Mouse (Mus musculus) subcutaneous adipose tissue, adult 2 months (tissue): Measurements from ENCODE around the gene Dnajb7. TPM values are rescaled to one million over a fixed set of nuclear protein-coding genes. Genes with fewer than 3 reads are reported as not detected.

Experiments used
- polyA plus RNA-seq: library from polyadenylated mRNA; depleted of rRNA; stranded (reverse); fragments of >200 nt; gene quantifications from 2 replicates; pipeline ENCODE4 v1.2.3, GENCODE M21; 2012; ENCODE audit warnings: low replicate concordance; rRNA removed

Gene Dnajb7
- polyA plus RNA-seq, result not detected in 2 replicates

DNA sequence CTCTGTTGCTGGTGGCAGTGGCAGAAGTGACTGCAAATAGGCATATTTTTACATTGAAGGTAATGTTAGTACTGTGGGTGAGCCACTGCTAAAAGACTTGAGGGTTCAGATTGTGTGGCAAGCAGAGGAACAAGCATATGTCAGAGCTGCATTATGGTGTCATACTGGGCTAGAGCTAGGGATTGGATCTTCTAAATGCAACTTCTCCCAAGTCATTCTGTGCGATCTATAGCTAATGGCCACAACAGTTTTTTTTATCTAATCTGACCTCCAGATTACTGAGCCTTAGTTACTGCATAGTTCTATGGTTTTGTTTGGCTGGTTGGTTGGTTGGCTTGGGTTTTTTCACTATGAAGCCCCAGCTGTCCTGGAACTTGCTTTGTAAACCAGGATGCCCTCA lies at the start of gene Dnajb7:
Gene Dnajb7, minus strand, starts transcription at position 101 of the 400 bp plus-strand sequence.

DNA sequence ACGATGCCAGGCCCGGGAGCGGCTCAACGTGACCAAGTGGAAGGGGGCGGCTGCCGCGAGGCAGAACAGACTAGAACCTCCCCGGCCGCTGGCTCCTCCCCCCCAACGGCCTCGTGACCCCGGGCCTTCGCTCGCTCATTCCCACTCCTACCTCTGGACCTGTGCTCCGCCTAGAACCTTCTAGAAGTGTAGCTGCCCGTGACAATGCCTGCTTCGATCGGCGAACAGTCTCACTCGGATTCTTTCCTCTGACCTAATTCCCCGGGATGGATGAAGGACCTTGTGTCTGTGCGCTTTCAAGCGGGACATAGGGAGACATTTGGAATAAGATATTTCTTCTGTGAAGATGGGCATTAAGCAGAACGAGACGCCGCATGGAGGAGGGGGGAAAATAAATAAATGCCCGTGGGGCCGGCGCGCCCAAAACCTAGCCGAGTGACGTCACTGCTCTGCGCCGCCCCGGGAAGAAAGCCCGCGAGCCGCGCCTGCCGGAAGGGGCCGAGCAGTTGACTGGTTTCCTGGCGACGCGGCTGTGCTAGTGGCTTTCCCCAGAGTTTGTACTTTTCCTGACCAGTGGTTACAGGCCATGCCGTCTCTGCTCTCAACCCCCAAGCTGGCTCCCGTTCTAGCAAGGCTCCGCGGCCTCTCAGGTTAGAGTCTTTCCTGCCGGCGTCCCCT lies 8.3 kb downstream of the Dnajb7 start, which contains the start of the genes St13 and Xpnpep3:
Gene St13, minus strand, starts transcription at position 440 of the 678 bp plus-strand sequence.
Gene Xpnpep3, plus strand, starts transcription at position 501 of the 678 bp plus-strand sequence.

DNA sequence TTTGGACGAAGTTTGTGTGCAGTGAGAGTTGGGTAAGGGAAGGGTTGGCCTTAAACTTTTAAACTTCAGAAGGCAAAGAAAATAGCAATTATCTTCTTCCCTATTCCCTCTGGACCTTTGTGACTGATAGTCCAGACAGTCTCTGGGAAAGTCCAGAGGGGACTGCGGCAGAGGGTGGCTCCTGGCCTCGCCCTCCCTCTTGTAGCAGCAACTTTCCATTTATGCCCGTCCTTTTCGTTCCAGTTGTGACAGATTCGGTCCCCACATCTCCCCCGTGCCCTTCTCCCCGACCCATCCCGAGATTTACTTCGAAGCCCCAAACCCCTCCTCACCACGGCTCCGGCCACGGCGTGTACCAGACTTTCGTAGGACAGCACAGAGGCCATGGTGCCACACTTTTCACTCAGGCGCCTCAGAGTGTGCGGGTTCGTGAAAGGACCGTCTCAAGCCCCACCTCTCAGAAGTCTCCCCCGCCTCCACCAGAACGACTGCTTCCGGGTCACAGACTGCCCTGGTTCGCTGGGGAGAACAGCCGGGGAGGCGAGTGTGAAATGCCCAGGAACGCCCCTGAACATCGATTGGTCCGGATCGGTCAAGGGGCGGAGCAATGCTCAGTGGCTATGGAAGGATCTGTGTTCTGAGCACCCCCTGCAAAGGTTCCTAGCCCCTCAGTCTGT lies 47.6 kb downstream of the Dnajb7 start, which contains the start of gene Slc25a17:
Gene Slc25a17, minus strand, starts transcription at position 468 of the 677 bp plus-strand sequence.

Other genes starting within 250 kb of the Dnajb7 start
- 18.7 and 34.3 TPM in 2 replicates for gene Mrtfa, start 217.5 kb downstream of the Dnajb7 start, polyA plus RNA-seq
- 0.14 and 0.89 TPM in 2 replicates for gene Mchr1, start 172.8 kb downstream of the Dnajb7 start, polyA plus RNA-seq
- gene Slc25a17, start 47.5 kb downstream of the Dnajb7 start, polyA plus RNA-seq, result 59.4 and 61.8 TPM in 2 replicates
- 43.0 and 58.0 TPM in 2 replicates for gene St13, start 8.2 kb downstream of the Dnajb7 start, polyA plus RNA-seq
- 13.1 and 17.1 TPM in 2 replicates for gene Xpnpep3, start 8.2 kb downstream of the Dnajb7 start, polyA plus RNA-seq
- 53.2 and 60.3 TPM in 2 replicates for gene Rbx1, start 58.0 kb upstream of the Dnajb7 start, polyA plus RNA-seq
- 21.0 and 52.6 TPM in 2 replicates for gene Ep300, start 177.1 kb upstream of the Dnajb7 start, polyA plus RNA-seq